25 mouse cellular contexts compared by ENCODE assay signal in the genomic region with DNA sequence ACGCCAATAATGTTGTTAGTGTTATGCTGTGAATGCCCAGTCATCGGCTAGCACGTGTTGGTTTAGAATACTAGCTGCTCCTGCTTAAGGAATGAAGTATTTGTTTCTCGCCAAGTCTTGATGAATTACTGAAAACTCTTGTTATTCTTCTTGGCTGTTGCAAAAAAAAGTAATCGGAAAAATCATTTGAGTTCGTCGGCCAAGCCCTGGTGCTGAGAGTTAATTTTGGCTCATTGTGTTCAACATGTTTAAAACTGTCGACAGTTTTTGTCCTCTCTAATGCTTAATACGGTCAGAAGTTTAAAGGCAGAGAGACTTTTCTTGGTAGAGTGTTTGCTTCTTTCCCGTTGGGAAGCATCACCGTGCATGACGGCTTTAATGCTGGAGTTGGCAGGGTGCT.
A peak's percentile ranks its signal among the peaks of the same experiment; 100 is the strongest.
DNase-seq lines count a peak whose midpoint lies in the region; ATAC-seq and TF ChIP-seq lines count a peak whose summit lies in the region.
"Had no signal": no experiment of that assay in that cellular context is flagged by ENCODE, and none has a peak within 500 bp of the region (broad histone marks: within the 10 kb centered on the region; RNA-seq: fewer than 3 reads in every experiment).

No protein-coding gene starts in this region.

- no peak overlapping the region for H3K4me2 ChIP-seq in embryonic facial prominence, embryonic 14.5 days (ENCODE audit: low read depth, low read length)
- no peak overlapping the region for H3K4me2 ChIP-seq in heart, embryonic 12.5 days
- H3K4me2 ChIP-seq in lung, embryonic 14.5 days = no peak overlapping the region
- H3K4me2 ChIP-seq: embryonic facial prominence, embryonic 13.5 days; forebrain, embryonic 15.5 days; heart, embryonic 13.5 days; hindbrain, embryonic 12.5 days; limb, embryonic 13.5 days; liver, embryonic 12.5 days; lung, embryonic 15.5 days had no signal

- ATAC-seq in embryonic facial prominence, embryonic 14.5 days (ENCODE audit: low read depth) = no peak
- no peak for ATAC-seq in heart, embryonic 12.5 days (ENCODE audit: insufficient number of reproducible peaks, low FRiP score)
- no peak for ATAC-seq in lung, embryonic 14.5 days (ENCODE audit: insufficient read depth)
- ATAC-seq: activated CD4-positive, CD25-positive, alpha-beta regulatory T cell, adult 4 months; forebrain, embryonic 15.5 days; intestine, postnatal 0 days; liver, embryonic 12.5 days had no signal

- no peaks in the 10 kb centered on the region for H3K27me3 ChIP-seq in embryonic facial prominence, embryonic 14.5 days (replicated peaks; ENCODE audit: control insufficient read depth, insufficient read depth, low read length)
- H3K27me3 ChIP-seq in embryonic facial prominence, embryonic 10.5 days (replicated peaks; ENCODE audit: low read depth, poor library complexity, severe bottlenecking) = no peaks in the 10 kb centered on the region
- H3K27me3 ChIP-seq in heart, embryonic 12.5 days (replicated peaks) = no peaks in the 10 kb centered on the region
- no peaks in the 10 kb centered on the region for H3K27me3 ChIP-seq in lung, embryonic 14.5 days (ENCODE audit: insufficient read depth, low read length)
- H3K27me3 ChIP-seq: embryonic facial prominence, embryonic 13.5 days; forebrain, embryonic 15.5 days; heart, embryonic 13.5 days; hindbrain, embryonic 12.5 days; limb, embryonic 13.5 days; liver, embryonic 12.5 days; lung, embryonic 15.5 days had no signal

- 83% methylated on average over 12 of the region's 12 CpGs for WGBS in embryonic facial prominence, embryonic 14.5 days
- 94% methylated on average over 12 of the region's 12 CpGs for whole genome bisulfite sequencing in embryonic facial prominence, embryonic 10.5 days
- WGBS in heart, embryonic 12.5 days = 70% methylated on average over 12 of the region's 12 CpGs
- WGBS in lung, embryonic 14.5 days = 82% methylated on average over 12 of the region's 12 CpGs
- WGBS in lung, adult 2 months = 65% methylated on average over 12 of the region's 12 CpGs

- H3K27ac ChIP-seq in embryonic facial prominence, embryonic 14.5 days (replicated peaks; ENCODE audit: low read depth, low read length) = no peak overlapping the region
- no peak overlapping the region for H3K27ac ChIP-seq in embryonic facial prominence, embryonic 10.5 days (replicated peaks)
- H3K27ac ChIP-seq in heart, embryonic 12.5 days (ENCODE audit: poor library complexity, severe bottlenecking) = no peak overlapping the region
- no peak overlapping the region for H3K27ac ChIP-seq in lung, embryonic 14.5 days (ENCODE audit: low read depth)
- H3K27ac ChIP-seq: embryonic facial prominence, embryonic 13.5 days; forebrain, embryonic 15.5 days; heart, embryonic 13.5 days; hindbrain, embryonic 12.5 days; limb, embryonic 13.5 days; liver, embryonic 12.5 days; lung, embryonic 15.5 days had no signal

- no peak overlapping the region for H3K9ac ChIP-seq in embryonic facial prominence, embryonic 14.5 days (ENCODE audit: low read depth, low read length)
- H3K9ac ChIP-seq in heart, embryonic 12.5 days = no peak overlapping the region
- no peak overlapping the region for H3K9ac ChIP-seq in lung, embryonic 14.5 days
- H3K9ac ChIP-seq: embryonic facial prominence, embryonic 13.5 days; forebrain, embryonic 15.5 days; heart, embryonic 13.5 days; hindbrain, embryonic 12.5 days; limb, embryonic 13.5 days; liver, embryonic 12.5 days; lung, embryonic 15.5 days had no signal

- no peaks in the 10 kb centered on the region for H3K4me1 ChIP-seq in embryonic facial prominence, embryonic 14.5 days (ENCODE audit: control insufficient read depth, insufficient read depth, low read length)
- peaks cover 9% of the 10 kb centered on the region for H3K4me1 ChIP-seq in embryonic facial prominence, embryonic 10.5 days
- H3K4me1 ChIP-seq in heart, embryonic 12.5 days (replicated peaks) = no peaks in the 10 kb centered on the region
- H3K4me1 ChIP-seq in lung, embryonic 14.5 days (ENCODE audit: insufficient read depth) = no peaks in the 10 kb centered on the region
- H3K4me1 ChIP-seq in lung, adult 2 months (ENCODE audit: control insufficient read depth, insufficient read depth, low read length) = no peaks in the 10 kb centered on the region
- H3K4me1 ChIP-seq: forebrain, embryonic 15.5 days; liver, embryonic 12.5 days; lung, embryonic 15.5 days had no signal

- no peak for TF ChIP-seq CTCF in lung, embryonic 14.5 days (IDR thresholded peaks at IDR 0.05; ENCODE audit: low read depth)
- no peak for TF ChIP-seq CTCF in lung, adult 2 months (IDR thresholded peaks at IDR 0.05; ENCODE audit: insufficient read depth, low read length)

- H3K4me3 ChIP-seq in embryonic facial prominence, embryonic 14.5 days (ENCODE audit: low read depth, low read length) = no peak overlapping the region
- H3K4me3 ChIP-seq in embryonic facial prominence, embryonic 10.5 days = no peak overlapping the region
- no peak overlapping the region for H3K4me3 ChIP-seq in heart, embryonic 12.5 days
- no peak overlapping the region for H3K4me3 ChIP-seq in lung, embryonic 14.5 days (ENCODE audit: low read depth, low read length)
- no peak overlapping the region for H3K4me3 ChIP-seq in lung, adult 2 months (replicated peaks; ENCODE audit: extremely low read depth, low read depth, low read length)
- H3K4me3 ChIP-seq: embryonic facial prominence, embryonic 13.5 days; forebrain, embryonic 15.5 days; heart, embryonic 13.5 days; hindbrain, embryonic 12.5 days; limb, embryonic 13.5 days; liver, embryonic 12.5 days; lung, embryonic 15.5 days had no signal

- intact Hi-C loops in heart, postnatal 10 days (cut with DNase I) = loop anchor here (2.0 to 5.0 kb wide), 4 partner anchors 45 to 245 kb away; no protein-coding TSS in a partner anchor

- H3K36me3 ChIP-seq in embryonic facial prominence, embryonic 14.5 days (ENCODE audit: control insufficient read depth, insufficient read depth, low read length) = no peaks in the 10 kb centered on the region
- no peaks in the 10 kb centered on the region for H3K36me3 ChIP-seq in embryonic facial prominence, embryonic 10.5 days (replicated peaks)
- no peaks in the 10 kb centered on the region for H3K36me3 ChIP-seq in heart, embryonic 12.5 days
- H3K36me3 ChIP-seq in lung, embryonic 14.5 days (ENCODE audit: insufficient read depth) = no peaks in the 10 kb centered on the region
- H3K36me3 ChIP-seq: embryonic facial prominence, embryonic 13.5 days; forebrain, embryonic 15.5 days; heart, embryonic 13.5 days; hindbrain, embryonic 12.5 days; limb, embryonic 13.5 days; liver, embryonic 12.5 days; lung, embryonic 15.5 days had no signal

- peak; percentile 15 for DNase-seq in embryonic facial prominence, embryonic 14.5 days (ENCODE audit: low spot score)
- DNase-seq in embryonic facial prominence, embryonic 10.5 days (ENCODE audit: low spot score) = no peak
- peak; percentile 23 to 27 for DNase-seq in heart, adult 9 months (ENCODE audit: low spot score in 2 of 2)
- peak; percentile 4 for DNase-seq in lung, embryonic 14.5 days
- no peak for DNase-seq in lung, adult 2 months
- DNase-seq in heart, postnatal 10 days = peak; percentile 49 to 54
- no peak for DNase-seq in embryo, embryonic 11 days
- DNase-seq: adrenal gland, postnatal 10 days; cerebellum, adult 18-20 months; cerebellum, postnatal 14 days; gastrocnemius, postnatal 10 days; midbrain, embryonic 14.5 days; right cerebral cortex, postnatal 14 days; spleen, adult 18-20 months; thymus, postnatal 36 days had no signal

- H3K9me3 ChIP-seq in embryonic facial prominence, embryonic 14.5 days (ENCODE audit: control insufficient read depth, low read length) = no peaks in the 10 kb centered on the region
- no peaks in the 10 kb centered on the region for H3K9me3 ChIP-seq in embryonic facial prominence, embryonic 10.5 days
- H3K9me3 ChIP-seq in heart, embryonic 12.5 days (replicated peaks) = no peaks in the 10 kb centered on the region
- H3K9me3 ChIP-seq in lung, embryonic 14.5 days (ENCODE audit: low read depth, low read length) = no peaks in the 10 kb centered on the region
- H3K9me3 ChIP-seq: forebrain, embryonic 15.5 days; heart, embryonic 13.5 days; hindbrain, embryonic 12.5 days; limb, embryonic 13.5 days; liver, embryonic 12.5 days; lung, embryonic 15.5 days had no signal

- TF ChIP-seq POLR2A in lung, adult 2 months (IDR thresholded peaks at IDR 0.05; ENCODE audit: borderline replicate concordance, extremely low read depth, low read depth, low read length) = no peak

Comparison
In these comparisons a context has a peak if more than half of its experiments do, and no peak if none do; other contexts are left out.
1. DNase-seq: peak in embryonic facial prominence, embryonic 14.5 days (single experiment), heart, adult 9 months (2 of 2), lung, embryonic 14.5 days (single experiment) and heart, postnatal 10 days (2 of 2); none in embryonic facial prominence, embryonic 10.5 days (single experiment), lung, adult 2 months (single experiment) and embryo, embryonic 11 days (single experiment).